Mouse (Mus musculus) bone marrow macrophage, adult 2 months (primary cell): ENCODE measurements around the gene Plin5. TPM values are rescaled to one million over a fixed set of nuclear protein-coding genes. Genes with fewer than 3 reads are reported as not detected.
A peak's percentile ranks its signal among the peaks of the same experiment; 100 is the strongest.

ENCODE experiments used
- H3K27ac ChIP-seq: 2 replicates; pipeline ENCODE4 v1.5.1; 2012; ENCODE audit warnings: low read depth, low read length; ENCODE audit not compliant: insufficient read depth
- H3K4me1 ChIP-seq: 2 replicates; pipeline ENCODE4 v1.6.1; 2012; ENCODE audit warnings: low read length; ENCODE audit not compliant: control insufficient read depth, insufficient read depth
- H3K4me3 ChIP-seq: 2 replicates; pipeline ENCODE4 v1.5.1; 2012; ENCODE audit warnings: mild to moderate bottlenecking, low read length, moderate library complexity; ENCODE audit not compliant: insufficient read depth
- CTCF ChIP-seq: IDR thresholded peaks from 2 replicates; pipeline ENCODE4 v1.5.1; 2012; ENCODE audit warnings: low read depth, mild to moderate bottlenecking, low read length, moderate library complexity
- POLR2A ChIP-seq: IDR thresholded peaks from 2 replicates; pipeline ENCODE4 v1.6.1; 2012; ENCODE audit warnings: mild to moderate bottlenecking, low read depth, low read length, borderline replicate concordance
- polyA plus RNA-seq: library from polyadenylated mRNA; stranded (reverse); fragments of >200 nt; gene quantifications from 2 replicates; pipeline ENCODE4 v1.2.4, GENCODE M21; 2012; ENCODE audit not compliant: missing spikeins, insufficient read depth, insufficient read length

The Plin5 gene
- polyA plus RNA-seq, 1 experiment = not detected

DNA sequence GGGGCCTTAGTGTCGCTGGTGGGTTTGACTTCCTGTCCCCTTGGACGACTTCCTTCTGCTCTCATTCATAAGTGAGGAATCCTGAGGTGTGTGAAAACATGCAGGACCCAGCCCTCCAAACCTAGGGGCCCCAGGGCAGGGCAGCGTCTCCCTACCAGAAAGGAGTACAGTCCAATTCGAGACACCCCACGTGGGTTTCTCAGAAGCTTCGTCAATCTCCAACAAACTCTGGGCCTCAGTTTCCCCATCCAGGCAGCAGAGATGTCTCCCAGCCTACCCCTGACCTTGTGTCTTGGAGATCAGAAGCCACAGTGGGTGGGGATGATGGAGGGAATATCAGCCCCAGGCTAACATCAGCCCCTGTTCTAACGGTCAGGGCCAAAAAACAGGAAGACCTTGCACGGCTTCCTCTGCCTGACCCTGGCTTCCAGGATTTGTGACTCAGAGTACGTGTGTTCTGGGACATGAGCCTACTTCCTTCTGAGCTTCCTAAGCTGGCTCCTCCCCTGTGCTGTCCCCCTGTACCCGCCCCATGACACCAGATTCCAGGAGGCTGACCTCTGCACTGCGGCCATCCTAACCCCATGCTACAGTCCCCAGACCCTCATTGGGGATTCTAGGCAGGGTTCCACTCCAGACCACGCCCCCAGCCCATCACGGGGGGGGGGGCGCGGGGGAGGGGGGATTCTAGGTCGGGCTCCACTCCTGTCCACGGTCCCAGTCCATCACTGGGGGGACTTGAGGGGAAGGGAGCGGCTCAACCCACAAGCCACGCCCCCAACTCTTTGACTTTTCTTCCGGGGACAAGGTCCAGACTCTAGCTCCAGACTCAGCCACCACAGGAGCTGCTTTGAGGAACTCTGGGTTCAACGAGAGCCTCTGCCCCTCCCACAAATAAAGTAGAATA lies 16.3 kb upstream of the Plin5 start:
- 0 out of 2 replicates have a peak, but pooled peaks cover 2% of the 10 kb centered on the region for H3K4me1 ChIP-seq
- peak overlapping the region; percentile 95 for H3K27ac ChIP-seq
- TF ChIP-seq POLR2A (no peak; the same call in 1 of the 2 replicates), CTCF (no peak)
- H3K4me3 ChIP-seq = peak overlapping the region; percentile 76

DNA sequence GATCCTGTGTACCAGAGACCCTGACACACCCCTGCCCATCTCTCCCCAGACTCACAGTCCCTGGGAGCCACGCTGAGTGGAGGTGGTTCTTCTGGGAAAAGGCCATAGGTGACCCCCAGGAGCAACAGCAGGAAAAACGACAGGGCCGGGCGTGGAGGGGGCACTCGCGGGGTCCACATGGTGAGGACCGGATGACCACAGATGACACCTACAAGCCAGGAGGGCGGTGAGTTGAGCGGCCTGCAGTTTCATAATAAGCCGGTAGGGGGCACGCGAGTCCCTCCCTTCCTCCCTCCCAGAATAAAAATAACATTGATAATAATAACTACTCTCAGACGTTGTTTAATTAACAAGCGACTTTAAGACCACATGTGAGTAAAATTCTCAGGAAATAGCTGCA lies 15.3 kb upstream of the Plin5 start:
- Histone ChIP-seq H3K4me3 (peak overlapping the region; percentile 51), H3K4me1 (0 out of 2 replicates have a peak, but pooled peaks cover 2% of the 10 kb centered on the region), H3K27ac (peak overlapping the region; percentile 95; the same call in 1 of the 2 replicates)

DNA sequence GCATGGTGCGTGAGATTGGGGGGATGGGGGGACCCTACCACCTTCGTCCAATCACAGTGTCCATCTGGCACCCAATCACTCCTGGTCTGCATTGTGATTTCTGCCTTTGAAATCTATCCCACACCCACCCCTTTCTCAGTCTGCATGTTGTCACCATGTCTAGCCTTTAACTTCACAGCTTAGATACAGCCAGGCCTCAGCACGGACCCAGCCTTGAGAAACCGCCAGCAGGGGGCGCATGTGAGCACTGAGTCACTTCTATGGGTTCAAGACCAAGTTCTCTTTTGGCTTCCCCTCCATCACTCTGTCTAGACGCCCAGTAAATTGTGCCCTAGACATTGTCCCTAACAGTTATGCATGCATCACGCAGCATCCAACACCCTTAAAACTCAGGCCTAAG lies 14.4 kb upstream of the Plin5 start:
- H3K27ac ChIP-seq = no peak overlapping the region
- no peak overlapping the region for H3K4me3 ChIP-seq
- TF ChIP-seq POLR2A (no peak), CTCF (peak; percentile 94)
- H3K4me1 ChIP-seq = 0 out of 2 replicates have a peak, but pooled peaks cover 2% of the 10 kb centered on the region

More for the DNA sequence above, 15.3 kb upstream of the Plin5 start:
- TF ChIP-seq POLR2A (no peak), CTCF (peak; percentile 77)

DNA sequence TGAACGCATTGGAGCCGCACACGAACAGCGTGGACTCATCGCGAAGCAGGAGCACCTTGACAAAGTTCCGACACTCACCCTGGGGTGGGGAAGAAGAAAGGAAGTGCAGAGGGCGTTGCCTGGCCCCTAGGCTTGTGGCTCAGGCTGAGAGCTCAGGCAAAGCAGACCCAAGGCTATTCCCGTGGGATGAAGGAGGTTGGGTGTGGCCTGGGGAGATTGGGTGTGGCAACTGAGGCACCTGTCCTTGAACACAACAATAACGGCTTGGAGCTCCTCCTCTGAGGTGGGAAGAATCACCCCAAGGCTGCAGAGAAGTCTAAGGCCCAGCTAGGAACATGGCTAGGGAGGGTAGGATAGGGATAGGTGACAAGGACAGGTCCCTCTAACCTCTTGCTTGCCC lies 13.7 kb upstream of the Plin5 start:
- Histone ChIP-seq H3K27ac (no peak overlapping the region), H3K4me1 (0 out of 2 replicates have a peak, but pooled peaks cover 2% of the 10 kb centered on the region), H3K4me3 (no peak overlapping the region)
- no peak for TF ChIP-seq POLR2A
- no peak for TF ChIP-seq CTCF

DNA sequence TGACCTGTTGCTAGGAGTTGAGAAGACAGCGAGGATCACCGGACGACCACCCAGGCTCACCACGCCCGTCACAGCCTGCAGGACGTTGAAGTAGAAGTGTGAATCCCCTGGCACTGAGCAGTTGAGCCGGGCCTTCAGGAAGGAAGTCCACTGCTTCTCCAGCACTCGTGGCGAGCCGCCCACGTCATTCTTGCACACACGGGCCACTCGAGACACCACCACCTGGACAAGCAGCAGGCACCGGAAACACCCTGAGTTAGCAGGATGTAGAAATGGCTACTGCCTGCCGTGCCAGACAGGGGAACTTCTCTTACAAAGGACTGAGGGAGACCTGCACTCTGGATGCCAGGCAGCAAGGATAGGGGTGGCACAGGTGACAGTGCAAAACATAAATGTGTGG lies 10.8 kb upstream of the Plin5 start:
- no peak overlapping the region for H3K27ac ChIP-seq
- no peak overlapping the region for H3K4me3 ChIP-seq
- no peak for TF ChIP-seq CTCF
- no peak for TF ChIP-seq POLR2A
- H3K4me1 ChIP-seq = no peaks in the 10 kb centered on the region

DNA sequence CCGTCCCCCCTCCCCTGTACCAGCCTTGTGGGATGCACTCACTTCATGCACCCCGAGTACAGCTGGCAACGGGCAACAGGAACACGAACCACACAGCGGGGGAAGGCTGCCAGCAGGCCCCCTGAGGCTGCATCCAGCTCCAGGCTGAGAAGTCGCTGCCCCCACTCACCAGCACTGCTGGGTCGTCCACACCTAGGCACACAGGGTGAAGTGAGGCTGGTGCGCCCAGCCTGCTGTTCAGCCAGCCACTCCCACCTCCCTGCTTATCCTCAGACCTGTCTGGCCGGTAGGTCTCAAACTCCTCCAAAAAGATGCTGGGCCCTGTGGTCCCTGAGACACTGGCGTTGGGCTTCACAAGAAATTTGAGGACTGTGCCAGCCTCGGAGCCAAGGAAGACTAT lies 8.8 kb upstream of the Plin5 start:
- H3K4me1 ChIP-seq = 0 out of 2 replicates have a peak, but pooled peaks cover 2% of the 10 kb centered on the region
- TF ChIP-seq CTCF (no peak), POLR2A (no peak)
- H3K27ac ChIP-seq = no peak overlapping the region
- H3K4me3 ChIP-seq = no peak overlapping the region

DNA sequence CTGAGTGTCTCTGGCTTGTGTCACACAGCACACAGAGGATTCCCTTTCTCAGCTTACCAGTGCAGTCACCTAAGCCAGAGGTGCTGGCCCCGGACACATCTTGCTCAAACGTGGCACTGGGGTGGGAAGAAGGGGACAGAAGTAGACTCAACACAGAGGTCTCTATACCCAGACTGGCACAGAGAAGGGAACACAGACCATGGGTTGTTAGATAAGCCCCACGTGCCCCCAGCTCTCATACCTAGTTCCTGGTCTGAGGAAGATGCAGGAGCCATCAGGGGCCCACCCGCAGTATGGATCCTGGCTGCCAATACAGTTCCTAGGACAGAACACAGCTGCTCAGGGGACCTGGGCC lies 7.9 kb upstream of the Plin5 start:
- Histone ChIP-seq H3K27ac (no peak overlapping the region), H3K4me1 (0 out of 2 replicates have a peak, but pooled peaks cover 2% of the 10 kb centered on the region), H3K4me3 (no peak overlapping the region)
- TF ChIP-seq CTCF (no peak), POLR2A (no peak)

DNA sequence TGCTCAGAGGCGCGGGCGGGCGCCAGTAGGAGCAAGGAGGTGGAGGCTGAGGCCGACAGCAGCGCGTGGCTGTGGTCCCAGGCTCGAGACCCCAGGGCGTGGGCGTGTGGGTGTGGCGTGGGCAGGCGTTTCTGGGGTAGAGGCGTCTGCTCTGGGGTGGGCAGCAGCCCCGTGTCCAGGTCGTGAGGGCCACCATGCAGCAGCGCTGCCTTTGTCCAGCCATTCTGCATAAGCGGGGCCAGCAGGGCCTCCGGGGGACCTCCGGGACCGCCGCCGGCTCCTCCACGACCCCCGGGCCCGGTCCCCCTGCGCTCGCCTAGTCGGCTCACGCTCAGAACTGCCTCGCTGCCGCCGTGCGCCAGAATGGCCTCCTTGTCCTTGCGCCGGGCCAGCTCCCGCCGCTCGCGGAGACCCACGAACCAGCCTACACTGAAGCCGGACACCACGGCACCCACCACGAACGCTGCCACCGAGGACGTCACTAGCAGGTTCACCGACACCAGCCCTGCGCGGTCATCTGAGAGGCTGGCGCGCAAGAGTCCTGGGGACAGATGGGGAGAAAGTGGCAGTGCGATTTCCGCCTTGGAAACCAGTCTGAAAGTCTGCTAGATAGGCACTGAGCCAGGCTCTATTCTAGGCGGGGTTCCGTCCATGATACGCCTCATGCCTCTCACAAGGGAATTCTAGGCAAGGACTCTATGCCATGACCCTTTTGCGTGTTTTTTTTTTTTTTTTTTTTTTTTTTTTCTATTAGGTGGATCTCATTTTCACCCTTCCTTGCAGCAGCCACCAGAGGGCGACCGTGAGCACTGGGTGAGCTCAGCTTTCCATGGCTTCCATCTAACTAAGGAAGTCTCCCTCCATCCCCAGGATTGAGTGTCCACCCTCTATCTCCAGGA lies 7.2 kb upstream of the Plin5 start:
- Histone ChIP-seq H3K4me1 (peaks cover 3% of the 10 kb centered on the region), H3K4me3 (no peak overlapping the region), H3K27ac (no peak overlapping the region)
- peak; percentile 90 for TF ChIP-seq CTCF
- no peak for TF ChIP-seq POLR2A

DNA sequence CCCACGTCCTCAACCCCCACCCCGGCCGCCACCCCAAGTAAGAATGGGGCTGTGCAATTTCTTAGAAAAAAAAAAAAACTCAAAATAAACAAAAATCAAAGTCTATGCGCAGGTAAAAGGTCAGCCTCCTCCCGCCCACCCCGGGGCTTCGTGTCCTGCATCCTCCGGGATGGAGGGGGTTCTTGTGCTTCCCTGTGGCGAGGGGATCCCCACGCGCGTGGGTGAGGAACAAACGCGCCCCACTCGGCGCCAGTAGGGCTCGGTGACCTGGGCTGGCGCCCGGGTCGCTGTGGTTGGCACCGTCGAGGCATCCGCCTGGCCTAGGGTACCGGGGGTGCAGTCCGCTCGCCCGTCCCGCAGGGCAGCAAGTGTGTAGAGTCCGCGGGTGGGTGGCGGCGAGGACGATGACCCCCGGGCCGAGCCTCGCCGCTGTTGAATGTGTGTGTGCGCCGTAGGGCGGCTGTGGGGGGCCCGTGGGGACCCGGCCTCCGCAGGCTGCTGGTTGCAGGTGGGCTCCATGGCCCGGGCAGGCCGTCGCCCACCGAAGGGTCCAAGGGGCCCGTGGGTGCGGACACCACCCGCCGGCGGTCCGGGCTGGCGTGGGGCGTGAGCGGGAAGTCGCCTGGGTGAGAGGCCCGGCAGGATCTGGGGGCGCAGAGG lies 6.4 kb upstream of the Plin5 start:
- peaks cover 4% of the 10 kb centered on the region for H3K4me1 ChIP-seq
- TF ChIP-seq POLR2A = no peak
- no peak for TF ChIP-seq CTCF
- H3K4me3 ChIP-seq = no peak overlapping the region
- H3K27ac ChIP-seq = no peak overlapping the region
